ENCODE assay signal across 8 mouse cellular contexts in genomic region chr12:34907506-34907850, GRCm38 (mm10). TPM values are rescaled to one million over a fixed set of nuclear protein-coding genes. Genes with fewer than 3 reads are reported as not detected.
A peak's percentile ranks its signal among the peaks of the same experiment; 100 is the strongest.
DNase-seq lines count a peak whose midpoint lies in the region; ATAC-seq and TF ChIP-seq lines count a peak whose summit lies in the region.

No protein-coding gene starts in this region.

- no peak overlapping the region for H3K27ac ChIP-seq in ES-Bruce4 (ENCODE audit: insufficient read depth, low read length)
- peak overlapping the region; percentile 36; the same call in 1 of the 2 replicates for H3K27ac ChIP-seq in embryonic facial prominence, embryonic 12.5 days
- H3K27ac ChIP-seq in layer of hippocampus, adult 2 months, result peak overlapping the region; percentile 95

- peak overlapping the region; percentile 54 for H3K4me3 ChIP-seq in ES-Bruce4 (ENCODE audit: low read depth, low read length)
- peak overlapping the region; percentile 74 for H3K4me3 ChIP-seq in embryonic facial prominence, embryonic 12.5 days
- H3K4me3 ChIP-seq in layer of hippocampus, adult 2 months, result peak overlapping the region; percentile 73

- DNase-seq in frontal cortex, postnatal 25 days (ENCODE audit: low spot score in 2 of 2), result no peak
- DNase-seq in layer of hippocampus, adult 2 months (ENCODE audit: low spot score in 2 of 2), result peak; percentile 44 to 47
- DNase-seq in telencephalon, adult 2 months (ENCODE audit: low read depth, low spot score), result peak; percentile 64
- DNase-seq in adrenal gland, adult 18-20 months (ENCODE audit: low spot score in 2 of 2), result no peak

- TF ChIP-seq POLR2A in ES-Bruce4 (IDR thresholded peaks at IDR 0.05; ENCODE audit: insufficient read depth, low read length), result no peak

- no peaks in the 10 kb centered on the region for H3K36me3 ChIP-seq in ES-Bruce4 (ENCODE audit: control insufficient read depth, insufficient read depth, low read length, poor library complexity, severe bottlenecking)
- H3K36me3 ChIP-seq in embryonic facial prominence, embryonic 12.5 days, result no peaks in the 10 kb centered on the region

- no peaks in the 10 kb centered on the region for H3K9me3 ChIP-seq in ES-Bruce4 (replicated peaks; ENCODE audit: control insufficient read depth, insufficient read depth, low read length, poor library complexity, severe bottlenecking)
- H3K9me3 ChIP-seq in embryonic facial prominence, embryonic 12.5 days, result no peaks in the 10 kb centered on the region

- ATAC-seq in frontal cortex, adult (ENCODE audit: low TSS enrichment), result peak; percentile 89
- peak; percentile 49; the same call in 1 of the 2 replicates for ATAC-seq in embryonic facial prominence, embryonic 12.5 days (ENCODE audit: insufficient number of reproducible peaks, insufficient read depth, low FRiP score, low TSS enrichment)
- peak; percentile 46; the same call in 1 of the 2 replicates for ATAC-seq in megakaryocyte progenitor cell, adult 5-6 weeks (replicated peaks; ENCODE audit: poor library complexity)

- TF ChIP-seq EP300 in ES-Bruce4 (IDR thresholded peaks at IDR 0.05; ENCODE audit: insufficient read depth, low read depth, low read length), result no peak

- H3K4me2 ChIP-seq in embryonic facial prominence, embryonic 12.5 days (replicated peaks), result peak overlapping the region; percentile 90

- peak overlapping the region; percentile 75; the same call in 1 of the 2 replicates for H3K9ac ChIP-seq in ES-Bruce4 (ENCODE audit: low read depth, poor library complexity, severe bottlenecking)
- peak overlapping the region; percentile 60 for H3K9ac ChIP-seq in embryonic facial prominence, embryonic 12.5 days

- TF ChIP-seq CTCF in ES-Bruce4 (IDR thresholded peaks at IDR 0.05; ENCODE audit: low read depth, low read length), result peak; percentile 7
- TF ChIP-seq CTCF in layer of hippocampus, adult 2 months (conservative IDR thresholded peaks at IDR 0.05), result peak; percentile 68

- H3K4me1 ChIP-seq in ES-Bruce4 (ENCODE audit: control insufficient read depth, insufficient read depth, low read length), result no peaks in the 10 kb centered on the region
- no peaks in the 10 kb centered on the region for H3K4me1 ChIP-seq in embryonic facial prominence, embryonic 12.5 days

- 2% methylated on average over 10 of the region's 10 CpGs for WGBS in embryonic facial prominence, embryonic 12.5 days

- no peaks in the 10 kb centered on the region for H3K27me3 ChIP-seq in ES-Bruce4 (ENCODE audit: control insufficient read depth, insufficient read depth, low read length, poor library complexity, severe bottlenecking)
- H3K27me3 ChIP-seq in embryonic facial prominence, embryonic 12.5 days, result 0 out of 2 replicates have a peak, but pooled peaks cover 6% of the 10 kb centered on the region

RNA-seq across cellular contexts. Expression of gene Hdac9, which starts 9.4 kb away (rescaled TPM):
- 1.3 and 1.6 TPM in 2 replicates for polyA plus RNA-seq in ES-Bruce4 (2011; ENCODE audit: insufficient read depth, insufficient read length, low read depth, missing spikeins)
- 7.2 and 7.3 TPM in 2 replicates for polyA plus RNA-seq in embryonic facial prominence, embryonic 12.5 days (2016; fragmentation: Nextera tagmentation; extraction: Ambion mirVana)
- total RNA-seq in layer of hippocampus, adult 2 months (2021), result 10 to 100 TPM; 34.7 to 35.2 TPM
- total RNA-seq in megakaryocyte progenitor cell, adult 5-6 weeks (2015), result 6.2 and 7.2 TPM in 2 replicates
- total RNA-seq in megakaryocyte progenitor cell, adult 5-6 weeks (2017), result 4.0 and 8.0 TPM in 2 replicates
- 1 to 10 TPM; 1.2 to 1.4 TPM for total RNA-seq in adrenal gland, adult 18-20 months (2021)

Comparison
In these comparisons a context has a peak if more than half of its experiments do, and no peak if none do; other contexts are left out.
1. DNase-seq: peak in layer of hippocampus, adult 2 months (2 of 2) and telencephalon, adult 2 months (single experiment); none in frontal cortex, postnatal 25 days (0 of 2) and adrenal gland, adult 18-20 months (0 of 2).
2. Peak in every context shown above with its lines, with median percentiles within 50 percentile points of each other: ATAC-seq and H3K4me3 ChIP-seq.